Mouse (Mus musculus) cerebellum, adult 9-10 months (tissue): ENCODE measurements around the gene Piwil4.

Experiments used
- DNase-seq: peaks from one replicate; pipeline ENCODE4 v3.0.0; 2022

Piwil4 gene

DNA sequence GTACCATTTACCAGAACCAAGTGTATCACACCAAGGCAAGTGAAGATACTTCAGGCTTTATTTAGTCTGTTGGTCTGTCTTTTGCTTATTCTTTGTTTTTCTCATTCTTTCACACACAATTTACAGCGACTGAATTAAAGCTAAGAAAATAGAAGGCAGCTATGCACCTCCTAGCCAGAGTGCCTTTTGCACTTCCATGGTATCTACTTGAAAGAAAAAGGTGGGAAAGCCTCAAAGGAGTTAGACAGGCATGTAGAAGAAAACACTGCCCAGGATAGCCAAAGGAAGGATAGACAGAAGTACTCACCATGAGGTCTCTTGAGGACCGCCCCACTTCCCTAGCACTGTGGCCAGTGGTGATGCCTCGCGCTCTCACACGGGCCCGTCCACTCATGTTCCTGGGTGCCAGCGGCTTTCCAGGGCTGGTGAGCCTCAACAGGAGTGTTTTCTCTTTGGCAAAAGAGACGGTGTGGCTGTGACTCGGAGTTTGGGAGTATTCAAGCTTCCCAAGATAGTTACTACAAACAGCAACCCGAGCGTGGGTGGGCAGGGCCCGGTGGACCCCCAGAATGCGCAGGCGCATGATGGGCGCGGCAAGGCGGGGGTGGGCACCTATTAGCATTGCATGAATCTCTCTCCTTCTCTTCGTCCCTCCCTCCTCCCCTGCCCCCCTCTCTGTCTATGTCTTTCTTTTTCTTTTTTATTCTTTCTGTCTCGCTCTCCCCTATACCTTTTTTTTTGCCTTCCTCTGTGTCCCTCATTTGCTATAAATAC lies at the start of gene Piwil4:
Piwil4 (minus strand) TSS at position 583 of the 774 bp plus-strand sequence.
- DNase-seq, result no peak

DNA sequence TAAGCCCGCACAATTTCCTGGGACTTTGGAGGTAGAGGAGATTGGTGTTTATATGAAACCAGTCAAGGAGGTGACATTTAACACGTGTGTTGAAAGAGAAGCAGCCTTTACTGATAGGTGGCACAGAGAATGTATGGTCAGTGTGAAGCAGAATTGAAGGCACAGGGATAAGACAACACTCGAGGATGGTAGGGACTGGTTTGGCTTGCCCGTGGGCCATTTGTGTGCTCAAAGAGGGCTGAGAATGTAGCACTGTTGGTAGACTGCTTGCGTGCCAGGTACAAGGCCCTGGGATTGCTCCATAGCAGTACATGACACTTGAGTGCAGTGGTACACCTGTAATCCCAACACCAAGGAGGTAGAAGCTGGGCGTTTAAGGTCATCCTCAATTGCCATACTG lies 46.8 kb upstream of the Piwil4 start:
- no peak for DNase-seq

- DNase-seq, result peak; percentile 97
Observed at GRCm38 (mm10) chr9:14784039-14785002, 43.8 kb upstream of the Piwil4 start, which contains the start of the genes Mre11a and Ankrd49. Gene Mre11a (plus strand): TSS chr9:14784654. Gene Ankrd49 (minus strand): TSS chr9:14784856.

DNA sequence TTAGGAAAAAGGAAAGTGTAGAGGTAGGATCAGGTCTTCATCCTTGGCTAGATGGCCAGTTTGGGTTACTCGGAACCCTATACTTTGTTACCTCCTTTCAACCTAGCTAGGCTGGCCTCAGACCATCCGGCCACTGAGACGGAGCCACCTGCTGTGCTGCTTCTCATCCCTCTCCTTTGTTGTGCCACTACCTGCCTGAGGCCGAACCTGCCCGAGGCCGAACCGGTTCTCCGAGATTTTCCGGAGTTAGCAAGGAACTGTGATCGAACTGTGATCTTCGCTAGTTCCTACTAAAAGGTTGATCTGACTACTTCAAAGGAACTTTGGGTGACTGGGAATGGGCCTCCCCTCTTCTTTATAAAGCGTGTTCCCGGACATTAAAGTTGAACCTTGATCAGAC lies 37.8 kb upstream of the Piwil4 start:
- DNase-seq, result no peak

GRCm38 (mm10) chr9:14773813-14774212 lies 33.3 kb upstream of the Piwil4 start:
- no peak for DNase-seq

- DNase-seq, result no peak
Observed at GRCm38 (mm10) chr9:14772074-14772473, 31.5 kb upstream of the Piwil4 start.

GRCm38 (mm10) chr9:14770803-14771471 lies 30.4 kb upstream of the Piwil4 start, which contains the start of gene 1700012B09Rik:
Gene 1700012B09Rik (minus strand): TSS chr9:14771030.
- no peak for DNase-seq

DNA sequence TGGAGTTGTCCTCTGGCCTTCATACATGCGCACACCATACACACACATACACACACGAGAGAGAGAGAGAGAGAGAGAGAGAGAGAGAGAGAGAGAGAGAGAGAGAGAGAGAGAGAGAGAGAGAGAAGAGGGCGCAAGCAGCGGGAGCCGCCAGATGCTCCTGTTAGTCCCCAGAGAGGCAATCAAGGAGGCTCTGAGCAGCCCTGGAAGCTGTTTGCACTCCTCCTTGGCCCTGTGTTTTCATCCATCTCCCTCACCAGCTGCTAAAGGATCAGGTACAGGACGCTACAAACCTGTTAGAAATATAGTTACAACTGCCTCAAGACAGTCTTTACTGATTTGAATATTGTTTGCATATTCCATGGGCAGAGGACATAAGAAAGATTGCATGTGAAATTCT lies 29.3 kb upstream of the Piwil4 start:
- DNase-seq, result no peak

GRCm38 (mm10) chr9:14764765-14765164 lies 24.2 kb upstream of the Piwil4 start:
- DNase-seq, result no peak

GRCm38 (mm10) chr9:14759261-14759660 lies 18.7 kb upstream of the Piwil4 start:
- DNase-seq, result no peak

- DNase-seq, result no peak
Observed at GRCm38 (mm10) chr9:14758590-14758989, 18.1 kb upstream of the Piwil4 start.

DNA sequence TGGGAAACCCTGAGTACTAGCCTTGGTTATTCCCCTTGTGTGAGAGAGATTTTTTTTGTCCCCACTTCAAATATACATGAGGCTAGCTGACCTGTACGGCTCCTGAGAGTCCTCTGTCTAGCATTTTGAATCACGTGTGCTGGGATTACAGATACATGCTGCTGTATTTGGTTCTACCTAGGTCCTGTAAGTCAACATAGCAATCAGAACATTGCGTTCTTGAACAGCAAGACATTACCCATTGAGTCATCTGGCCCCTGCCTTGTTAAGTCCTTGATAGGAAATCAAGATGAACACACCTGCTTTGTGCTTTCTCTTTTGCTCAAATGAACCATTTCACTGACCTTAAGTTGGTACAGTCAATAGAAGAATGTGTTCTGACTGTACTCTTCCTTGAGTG lies 13.9 kb upstream of the Piwil4 start:
- no peak for DNase-seq

- DNase-seq, result no peak
Observed at GRCm38 (mm10) chr9:14753947-14754346, 13.4 kb upstream of the Piwil4 start.

DNA sequence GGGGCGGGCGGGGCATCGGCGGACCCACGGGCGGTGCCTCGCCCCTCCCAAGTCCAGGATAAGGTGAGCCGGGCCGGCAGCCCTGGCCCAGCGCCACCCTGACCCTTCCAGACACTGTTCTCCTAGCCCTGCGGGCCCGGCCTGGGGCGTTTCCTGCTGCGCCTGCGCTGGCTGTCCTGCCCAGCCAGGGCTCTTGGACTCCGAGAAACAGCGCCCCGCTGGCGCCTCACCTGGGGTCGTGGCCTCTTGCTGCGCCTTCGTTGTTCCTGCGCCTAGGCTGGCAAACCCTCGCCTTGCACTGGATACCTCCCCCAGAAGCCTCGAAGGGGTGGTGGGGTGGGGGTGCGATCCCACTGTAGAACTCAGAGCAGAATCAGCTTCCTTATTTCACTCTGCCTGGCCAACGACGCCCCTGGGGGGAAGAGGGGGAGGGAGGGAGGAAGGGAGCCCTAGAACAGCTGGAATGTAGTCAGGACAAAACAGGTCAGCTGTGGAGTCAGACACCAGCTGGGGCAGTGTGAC lies 11.5 kb upstream of the Piwil4 start, which contains the start of gene Fut4:
Fut4 (minus strand) TSS at position 393 of the 522 bp plus-strand sequence.
- DNase-seq, result no peak

- DNase-seq, result no peak
Observed at GRCm38 (mm10) chr9:14751503-14752000, 11.0 kb upstream of the Piwil4 start.

GRCm38 (mm10) chr9:14750901-14751502 lies 10.5 kb upstream of the Piwil4 start:
- DNase-seq, result no peak

- no peak for DNase-seq
Observed at GRCm38 (mm10) chr9:14739498-14740150, 909 bp downstream of the Piwil4 start.

GRCm38 (mm10) chr9:14730941-14731541 lies 9.5 kb downstream of the Piwil4 start:
- DNase-seq, result no peak

DNA sequence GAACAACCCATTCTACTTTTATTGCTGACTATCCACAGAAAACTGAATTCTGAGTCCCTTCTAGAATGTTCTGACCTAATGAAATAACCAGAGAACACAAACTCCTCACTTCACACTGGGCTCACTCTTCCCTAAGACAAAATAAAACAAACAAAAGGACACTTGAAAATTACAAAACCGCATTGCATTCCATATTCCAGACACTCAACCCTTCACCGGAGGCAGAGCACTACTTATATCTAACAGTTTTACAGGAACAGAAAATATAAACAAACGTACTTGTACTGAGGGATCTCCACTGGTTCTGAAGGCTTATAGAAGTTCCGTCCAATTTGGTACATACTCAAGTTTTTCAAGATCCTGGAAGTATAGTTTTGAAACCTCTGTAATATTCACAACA lies 12.2 kb downstream of the Piwil4 start:
- no peak for DNase-seq

DNA sequence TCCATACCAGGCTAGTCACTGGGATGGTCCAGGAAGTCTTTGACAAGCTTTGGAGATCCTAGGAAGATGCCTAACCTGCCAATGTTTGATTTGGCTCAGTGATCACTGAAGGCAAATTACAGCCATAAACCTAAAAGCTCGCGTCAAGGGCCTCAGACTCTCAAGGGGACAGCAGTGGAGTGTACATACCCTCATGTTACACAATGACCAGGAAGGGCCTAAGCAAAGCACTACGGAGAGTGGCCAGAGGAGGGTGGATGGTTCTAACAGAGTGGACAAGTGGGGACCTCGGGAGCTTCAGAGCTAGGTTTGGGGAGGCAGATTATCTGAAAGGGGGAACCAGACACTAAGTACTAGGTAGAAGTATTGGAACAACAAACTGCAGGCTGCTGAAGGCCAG lies 13.9 kb downstream of the Piwil4 start:
- no peak for DNase-seq

- no peak for DNase-seq
Observed at GRCm38 (mm10) chr9:14726005-14726404, 14.5 kb downstream of the Piwil4 start.
